Mouse (Mus musculus): ENCODE results near the gene Ccdc167.

- TF ChIP-seq CTCF (IDR thresholded peaks at IDR 0.05; ENCODE audit: low read depth) = no peak
- TF ChIP-seq EP300 (IDR thresholded peaks at IDR 0.05; ENCODE audit: low read depth) = no peak
Observed at GRCm38 (mm10) chr17:29731266-29731952, 14.6 kb upstream of the Ccdc167 start.

Measured in liver, postnatal 0 days (tissue).